Mouse (Mus musculus) duodenum, adult 2 months (tissue): ENCODE measurements around the gene Pik3c2b. TPM values are rescaled to one million over a fixed set of nuclear protein-coding genes. Genes with fewer than 3 reads are reported as not detected.

Experiments used
- polyA plus RNA-seq: library from polyadenylated mRNA; depleted of rRNA; stranded (reverse); fragments of >200 nt; gene quantifications from 2 replicates; pipeline ENCODE4 v1.2.3, GENCODE M21; 2012; ENCODE audit warnings: low replicate concordance; rRNA removed

The Pik3c2b gene
- 10.4 and 16.4 TPM in 2 replicates for polyA plus RNA-seq

GRCm38 (mm10) chr1:133045011-133045860, at the start of gene Pik3c2b:
Gene Pik3c2b, plus strand, starts transcription at chr1:133045667.

GRCm38 (mm10) chr1:133030461-133030860, 15.0 kb upstream of the Pik3c2b start, which contains the start of gene Mdm4:
Gene Mdm4, minus strand, starts transcription at chr1:133030561.

GRCm38 (mm10) chr1:133130638-133131560, 85.4 kb downstream of the Pik3c2b start, which contains the start of gene Ppp1r15b:
Gene Ppp1r15b, plus strand, starts transcription at chr1:133131143.

Other genes with a start within 250 kb of the Pik3c2b start
- 1.4 and 1.6 TPM in 2 replicates for gene Lrrn2, start 165.4 kb upstream of the Pik3c2b start, polyA plus RNA-seq
- 3.3 and 9.3 TPM in 2 replicates for gene Mdm4, start 15.1 kb upstream of the Pik3c2b start, polyA plus RNA-seq
- gene Ppp1r15b, start 85.5 kb downstream of the Pik3c2b start, polyA plus RNA-seq = 26.4 and 31.0 TPM in 2 replicates
- gene Plekha6, start 118.5 kb downstream of the Pik3c2b start, polyA plus RNA-seq = 35.9 and 78.5 TPM in 2 replicates